Mouse (Mus musculus) kidney, postnatal 36 days (tissue): ENCODE data around the gene Suclg2.

Experiments used
- DNase-seq, 2 experiments: peaks; one replicate each; pipeline ENCODE4 v3.0.0; 2021 to 2022; ENCODE audit warnings: mixed read lengths in 2 of 2

The Suclg2 gene

DNA sequence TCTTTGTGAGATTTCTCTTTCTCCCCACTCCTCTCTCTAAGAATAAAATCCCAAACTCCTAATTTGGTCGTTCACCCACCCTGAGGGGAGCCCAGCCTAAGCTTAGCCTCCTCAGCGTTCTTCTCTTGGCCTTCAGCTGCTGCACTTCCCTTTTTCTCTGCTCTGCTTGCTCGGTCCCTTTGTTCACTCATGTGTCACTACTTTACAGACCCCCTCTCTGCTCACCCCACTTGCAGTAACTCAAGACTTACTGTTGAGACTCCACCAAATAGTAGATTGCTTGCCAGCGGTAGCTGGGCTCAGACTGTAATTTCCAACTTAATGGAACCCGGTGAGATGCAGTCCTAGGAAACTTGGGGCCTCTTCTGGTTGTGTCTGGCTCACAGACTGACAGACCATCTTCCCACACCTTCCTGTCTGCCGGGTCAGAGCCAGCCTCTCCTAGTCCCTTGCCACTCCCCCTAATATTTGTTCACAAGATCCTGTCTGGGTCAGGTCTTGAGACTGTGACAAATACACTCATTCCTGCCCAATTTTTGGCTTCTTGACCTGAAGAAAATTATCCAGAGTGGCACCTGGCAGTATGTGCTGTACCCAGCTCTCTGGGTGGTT is 166.2 kb downstream of the Suclg2 start:
- no peak for DNase-seq

DNA sequence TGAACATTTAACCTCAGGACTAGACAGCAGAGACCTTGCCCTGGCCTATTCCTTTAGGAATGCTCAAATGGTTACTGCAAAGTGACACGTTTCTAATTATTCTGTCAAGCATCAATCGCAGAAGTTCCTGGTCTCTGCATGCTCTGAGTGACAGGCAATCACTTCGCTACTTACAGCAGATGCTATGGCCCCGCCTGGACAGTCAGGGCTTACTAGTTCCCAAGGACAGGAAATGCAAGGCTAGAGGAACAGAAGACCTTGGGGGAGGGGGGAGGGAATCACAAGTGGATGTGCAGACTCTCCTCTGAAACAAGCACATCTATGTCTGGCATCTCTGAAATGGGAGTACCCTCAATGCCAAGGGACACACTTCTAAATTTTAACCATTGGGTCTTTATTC is 167.6 kb downstream of the Suclg2 start:
- no peak for DNase-seq

DNA sequence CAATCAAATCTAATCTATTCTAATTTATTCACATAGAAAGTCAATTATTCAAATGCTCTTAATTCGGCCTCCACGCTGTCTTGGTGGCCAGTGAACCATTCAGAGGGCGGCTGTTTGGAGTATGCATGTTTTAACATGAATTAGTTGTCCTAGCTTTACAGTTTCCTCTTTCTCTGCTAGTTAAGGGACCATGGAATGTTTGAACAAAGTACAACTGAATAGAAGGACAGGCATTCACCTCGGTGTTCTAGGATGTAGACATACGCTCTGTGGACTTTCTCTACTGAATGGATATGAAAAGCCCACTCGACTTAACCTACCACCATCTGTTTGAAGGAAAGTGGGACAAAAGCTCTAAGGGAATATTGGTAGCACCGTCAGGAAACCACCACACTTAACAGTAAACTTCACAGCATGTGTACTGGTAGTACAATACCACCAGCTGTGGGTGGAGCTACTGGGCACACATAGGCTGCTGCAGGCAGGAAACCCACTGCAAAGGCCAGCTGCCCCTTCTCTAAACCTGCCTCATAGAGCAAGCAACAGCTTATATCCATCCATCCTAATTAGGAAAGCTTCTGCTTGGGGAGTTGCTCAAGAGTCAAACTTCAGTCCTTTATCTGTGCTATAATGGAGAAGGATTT is 172.3 kb downstream of the Suclg2 start:
- DNase-seq = no peak

DNA sequence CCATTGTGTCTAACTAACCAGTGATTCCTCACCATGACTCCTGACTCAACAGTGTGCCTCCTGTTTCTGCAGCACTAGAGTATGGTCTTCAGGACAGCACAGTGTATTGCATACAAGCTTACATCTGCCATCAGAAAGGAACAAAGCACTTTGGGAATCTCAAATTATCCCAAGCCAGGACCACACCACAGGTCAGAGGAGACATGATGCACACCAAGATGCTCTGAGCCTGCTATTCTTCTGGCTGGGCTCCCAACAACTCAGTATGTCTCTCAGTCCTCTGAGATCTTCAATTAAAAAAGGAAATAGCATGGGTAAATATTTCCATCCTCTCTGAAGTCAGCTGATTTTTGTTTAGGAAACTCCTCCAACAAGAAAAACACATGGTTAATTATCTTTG is 172.9 kb downstream of the Suclg2 start:
- DNase-seq = no peak

DNA sequence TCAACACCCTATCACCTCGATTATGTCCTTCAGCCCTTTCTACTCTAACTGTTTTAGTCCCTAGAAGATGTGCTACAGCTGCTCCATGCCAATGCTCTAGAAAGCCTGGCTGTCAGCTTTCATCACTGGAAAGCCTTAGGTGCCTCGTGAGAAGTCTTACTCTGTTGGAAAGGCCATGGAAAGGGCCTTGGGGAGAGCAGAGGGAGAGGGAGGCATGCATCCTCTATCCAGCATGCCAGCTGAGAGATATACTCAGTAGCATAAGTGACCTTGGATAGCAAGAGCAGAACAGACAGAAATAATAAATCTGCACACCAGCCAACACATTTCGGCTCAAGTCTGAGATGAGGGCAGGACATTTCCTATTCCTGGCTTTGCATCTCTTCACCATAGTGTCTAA is 173.3 kb downstream of the Suclg2 start:
- DNase-seq = no peak

DNA sequence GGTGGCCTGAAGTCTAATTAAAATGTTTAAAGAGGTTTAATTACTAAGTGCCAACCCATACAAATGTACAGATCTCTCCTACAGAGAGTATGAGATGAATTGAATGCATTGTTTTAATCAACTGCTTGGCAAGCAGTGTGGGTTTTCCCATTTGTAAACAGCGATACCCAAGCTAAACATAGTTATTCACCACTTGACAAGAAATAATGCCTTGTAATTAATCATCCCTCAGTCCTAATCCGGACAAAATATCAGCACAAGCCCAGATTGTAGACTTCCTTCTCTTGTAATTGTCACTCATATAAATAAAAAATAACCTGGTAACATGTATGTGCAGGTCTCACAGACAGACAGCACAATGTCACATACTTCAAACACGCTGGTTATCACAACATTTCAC is 183.4 kb downstream of the Suclg2 start:
- no peak for DNase-seq

DNA sequence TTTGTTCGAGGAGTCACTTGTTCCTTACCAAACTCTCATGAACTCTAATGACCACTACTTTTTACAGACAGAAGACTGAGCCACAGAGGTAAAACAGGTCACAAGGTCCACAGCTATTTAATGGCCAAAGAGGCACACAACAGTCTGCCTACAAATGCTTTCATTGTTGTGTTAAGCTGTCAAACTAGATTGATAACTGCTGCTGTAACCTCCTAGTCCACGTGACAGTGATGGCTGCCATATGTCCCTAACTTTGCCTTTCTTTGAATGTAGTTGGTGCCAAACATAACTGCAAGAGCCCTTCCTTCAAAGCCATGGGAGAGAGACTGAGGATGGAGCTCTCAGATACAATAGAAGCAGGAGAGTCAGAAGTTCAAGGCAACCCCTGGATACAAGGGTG is 198.8 kb downstream of the Suclg2 start:
- no peak for DNase-seq

DNA sequence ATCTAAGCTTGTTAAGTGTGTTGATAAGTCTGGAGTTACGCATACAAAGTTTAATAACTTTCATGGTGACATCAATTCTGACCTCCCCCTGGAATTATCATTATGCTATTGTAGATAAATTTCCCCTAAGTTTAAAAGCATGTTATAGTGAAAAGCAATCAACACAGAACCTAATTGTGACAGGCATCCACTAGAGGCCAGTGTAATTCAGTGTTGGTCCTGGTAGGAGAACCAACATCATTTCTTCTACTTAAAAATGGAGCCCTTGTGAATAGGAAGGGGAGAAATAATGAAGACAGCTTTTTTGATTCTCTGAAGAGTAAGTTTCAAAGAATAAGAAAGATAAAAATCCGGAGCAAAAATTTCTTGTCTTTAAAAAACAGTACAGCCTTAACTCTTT is 200.2 kb downstream of the Suclg2 start:
- DNase-seq = no peak

DNA sequence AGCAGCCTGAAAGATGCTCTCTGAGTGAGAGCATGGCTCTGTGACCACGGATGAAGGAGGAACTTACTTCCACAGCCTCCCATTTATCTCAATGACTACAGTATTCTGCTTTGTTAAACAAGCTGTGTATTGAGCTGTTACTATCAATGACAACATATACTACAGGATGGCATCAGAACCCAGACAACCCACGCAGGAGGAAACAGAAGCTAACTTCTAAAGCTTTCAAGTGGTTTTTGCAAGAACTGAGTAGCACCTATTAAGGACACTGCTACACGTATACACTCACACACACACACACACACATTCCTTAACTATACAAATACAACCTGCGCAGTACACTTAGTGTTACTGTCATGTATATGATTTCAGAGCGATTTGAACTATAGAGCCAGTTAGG is 202.9 kb downstream of the Suclg2 start:
- no peak for DNase-seq

DNA sequence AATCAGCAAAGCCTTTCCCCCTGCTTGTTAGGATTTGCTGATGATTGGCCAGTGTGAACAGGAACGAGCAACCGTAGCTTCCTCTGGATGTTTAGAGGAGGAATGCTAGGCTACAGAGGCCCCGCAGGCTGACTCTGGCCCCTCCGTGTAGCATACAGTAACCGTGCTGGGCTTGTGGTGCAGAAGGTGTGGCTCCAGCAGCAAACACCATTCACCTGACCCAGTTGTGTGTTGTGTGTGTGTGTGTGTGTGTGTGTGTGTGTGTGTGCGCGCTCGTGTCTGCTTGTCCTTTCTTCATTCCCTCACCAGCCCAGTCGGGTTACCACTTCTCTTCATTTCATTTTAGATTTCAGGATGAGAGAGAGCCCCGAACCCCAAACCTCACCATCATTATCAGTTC is 203.9 kb downstream of the Suclg2 start:
- DNase-seq = no peak

DNA sequence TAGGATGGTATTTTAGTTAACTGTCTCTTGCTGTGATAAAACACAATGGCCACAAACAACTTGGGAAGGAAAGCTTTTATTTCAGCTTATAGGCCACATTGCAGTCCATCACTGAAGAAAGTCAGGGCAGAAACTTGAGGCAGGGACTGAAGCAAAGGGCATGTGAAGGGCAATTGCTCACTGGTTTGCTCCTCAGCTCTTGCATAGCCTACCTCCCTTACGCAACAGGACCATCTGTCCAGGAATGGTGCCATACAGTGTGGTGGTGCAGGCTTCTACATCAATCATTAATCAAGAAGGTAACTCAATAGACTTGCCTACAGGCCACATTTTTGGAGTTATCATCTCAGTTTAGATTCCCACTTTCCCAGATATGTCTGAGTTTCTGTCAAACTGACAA is 206.9 kb downstream of the Suclg2 start:
- DNase-seq = no peak

DNA sequence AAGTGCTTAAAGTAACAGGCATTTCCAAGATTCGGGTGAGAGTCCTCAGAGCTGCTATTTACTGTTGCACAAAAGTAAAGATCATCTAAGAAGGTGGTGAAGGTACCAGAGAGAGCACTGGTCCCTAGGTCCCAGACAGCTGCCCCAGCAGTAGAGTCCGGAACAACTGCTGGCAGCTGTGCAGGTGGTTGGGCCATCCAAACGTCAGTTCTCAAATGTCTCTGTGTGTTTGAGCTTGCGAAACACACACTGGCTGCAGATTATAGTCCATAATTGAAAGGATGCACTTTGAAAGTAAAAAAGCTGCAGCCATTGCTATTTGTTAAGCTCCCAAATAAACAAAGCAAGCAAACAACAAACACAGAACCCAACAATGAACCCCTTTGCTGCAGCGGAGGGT is 217.8 kb downstream of the Suclg2 start:
- DNase-seq = no peak

DNA sequence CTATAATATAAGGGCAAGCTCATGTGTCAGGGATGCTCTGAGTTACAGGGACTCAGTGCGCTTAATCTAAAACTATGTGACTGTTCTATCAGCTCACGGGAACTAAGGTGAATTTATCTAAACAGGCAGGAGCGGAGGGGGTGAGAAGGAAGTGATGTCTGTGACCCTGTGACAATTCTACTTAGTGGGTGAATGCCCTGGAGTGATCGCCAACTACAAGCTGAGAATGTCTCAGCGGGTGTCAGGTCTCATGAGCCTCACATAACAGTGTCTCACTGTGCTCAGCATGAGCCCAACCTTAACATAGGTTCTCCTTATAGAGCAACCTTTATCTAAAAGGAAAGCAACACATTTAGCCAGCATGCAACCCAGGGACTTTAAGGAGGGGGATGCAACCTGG is 219.0 kb downstream of the Suclg2 start:
- no peak for DNase-seq

DNA sequence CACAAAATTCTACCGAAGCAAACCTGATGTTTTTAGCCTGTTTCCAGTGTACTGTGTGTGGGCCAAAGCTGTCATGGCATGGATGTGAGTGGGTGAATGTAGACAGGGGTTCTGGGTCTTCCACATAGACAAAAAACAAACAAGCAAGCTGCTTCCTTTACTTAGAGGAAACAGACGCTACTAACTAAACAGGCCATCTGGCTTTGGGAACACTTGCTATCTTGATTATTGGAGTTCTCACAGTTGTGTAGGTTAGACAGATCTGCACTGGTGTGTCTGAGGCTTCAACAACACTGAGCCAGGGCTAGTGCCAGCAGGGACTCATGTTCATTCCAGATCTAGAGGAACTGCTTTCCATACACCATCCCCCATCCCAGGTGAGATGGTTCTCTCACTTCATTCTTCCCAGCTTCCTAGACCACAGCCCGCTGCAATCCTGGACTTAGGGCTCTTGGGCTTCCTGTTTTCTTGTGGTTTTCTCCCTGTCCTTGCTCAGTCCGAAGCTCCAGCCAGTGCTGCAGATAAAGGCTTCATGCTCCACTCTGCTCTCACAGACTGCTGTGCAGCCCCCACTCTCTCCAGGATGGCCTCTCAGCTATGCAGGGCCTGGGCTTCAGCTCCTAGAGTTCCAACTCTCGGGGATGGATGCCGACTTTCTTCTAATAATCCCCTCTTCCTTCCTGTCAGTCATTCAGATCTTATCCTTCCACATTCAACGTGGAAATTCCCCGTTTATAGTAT is 226.2 kb downstream of the Suclg2 start:
- no peak for DNase-seq

DNA sequence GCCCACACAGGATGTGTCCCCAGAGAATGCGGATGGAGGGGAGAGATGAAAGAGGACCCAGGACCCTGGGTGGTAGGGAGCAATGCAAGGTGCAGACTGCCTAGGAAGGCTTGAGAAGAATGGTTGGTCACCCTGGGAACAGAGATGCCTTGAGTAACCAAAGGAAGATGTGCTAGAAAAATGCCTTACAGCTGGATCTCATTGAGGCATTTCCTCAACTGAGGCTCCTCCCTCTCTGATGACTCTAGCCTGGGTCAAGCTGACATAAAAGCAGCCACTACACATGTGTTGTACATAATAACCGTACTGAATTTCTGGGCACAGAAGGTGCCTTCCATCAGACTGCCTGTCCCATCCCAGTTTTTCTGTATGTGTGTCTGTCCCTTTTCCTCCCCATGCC is 227.6 kb downstream of the Suclg2 start:
- DNase-seq = no peak

DNA sequence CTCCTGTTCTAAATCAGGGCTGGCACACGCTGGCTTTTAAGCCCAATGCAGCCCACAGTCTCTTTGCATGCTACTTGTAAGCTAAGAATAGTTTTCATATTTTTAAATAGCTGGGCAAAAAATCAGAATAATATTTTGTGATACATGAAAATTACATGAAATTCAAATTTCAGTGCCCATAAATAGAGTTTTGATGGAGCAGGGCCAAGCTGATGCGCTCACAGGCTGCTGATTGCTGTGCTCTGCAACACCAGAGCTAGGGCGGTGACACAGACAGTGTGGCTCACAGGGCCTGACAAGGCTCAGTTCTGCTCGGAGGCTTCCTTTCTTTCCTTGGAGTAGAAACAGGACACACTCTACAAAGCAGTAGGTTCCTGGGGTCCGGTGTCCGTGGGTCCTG is 232.8 kb downstream of the Suclg2 start:
- no peak for DNase-seq

DNA sequence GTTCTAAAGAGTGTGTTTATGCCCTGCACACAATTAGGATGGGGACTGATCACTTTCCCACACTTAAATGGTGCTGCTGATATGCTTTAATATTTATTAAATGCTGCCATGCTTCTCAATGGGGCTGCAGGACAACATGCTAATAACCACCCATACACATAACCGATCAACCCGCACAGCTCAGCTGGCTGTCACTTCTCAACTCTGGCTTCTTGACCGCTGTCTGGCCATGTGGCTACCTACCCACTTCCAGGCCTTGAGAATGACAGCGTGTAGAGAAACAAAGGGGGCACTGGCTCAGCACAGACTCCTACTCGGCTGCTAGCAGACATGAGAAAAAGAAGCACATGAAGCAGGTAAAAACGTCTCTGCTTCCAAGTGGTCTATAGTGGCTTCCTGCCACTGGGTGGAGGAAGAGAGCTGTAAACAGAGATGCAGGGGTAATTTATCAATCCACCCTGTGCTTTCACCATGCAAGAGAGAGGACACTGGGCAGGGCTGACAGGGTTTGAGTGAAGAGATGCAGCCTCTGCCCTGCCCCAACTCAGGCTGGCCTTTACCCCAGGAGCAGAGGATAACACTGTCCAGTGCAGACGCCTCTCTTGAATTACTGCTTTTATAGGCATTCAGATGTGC is 234.3 kb downstream of the Suclg2 start:
- DNase-seq = peak; percentile 32 to 59

DNA sequence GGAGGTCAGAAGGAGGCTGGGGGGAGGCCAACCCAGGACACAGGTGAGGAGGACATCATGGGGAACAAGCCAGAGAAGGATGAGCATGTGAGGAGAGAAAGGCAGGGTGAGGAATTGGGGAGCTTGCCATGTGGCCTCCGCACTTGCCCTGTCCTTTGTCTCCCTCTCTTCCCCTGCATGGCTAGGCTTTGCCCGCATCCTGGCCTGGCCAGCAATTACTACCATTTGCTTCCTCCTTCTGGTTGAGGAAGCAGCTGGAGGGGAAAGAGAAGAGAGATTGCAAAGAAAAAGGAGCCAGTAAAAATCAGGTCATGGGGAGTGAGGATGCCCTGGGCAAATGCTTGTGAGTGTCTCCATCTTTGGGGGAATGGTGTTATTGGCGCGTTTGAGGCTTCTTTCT is 234.9 kb downstream of the Suclg2 start:
- DNase-seq = no peak

DNA sequence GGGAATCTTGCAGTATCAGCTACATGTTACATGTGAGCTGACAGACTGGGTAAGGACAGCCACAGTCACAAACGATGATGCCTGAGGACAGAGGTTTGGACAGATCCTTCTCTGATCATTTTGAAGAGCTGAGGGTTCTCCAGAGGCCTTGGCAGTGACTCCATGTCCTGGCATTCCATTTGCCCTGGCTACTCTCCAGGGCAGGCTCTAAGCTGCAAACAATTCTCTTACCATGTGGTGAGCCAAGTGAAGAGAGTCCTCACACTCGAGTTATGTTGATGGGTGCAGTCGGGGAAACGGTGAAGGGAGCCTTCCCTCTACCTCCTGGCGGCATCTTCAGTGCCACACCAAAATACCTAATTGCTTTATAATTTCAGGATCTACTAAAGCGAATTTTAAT is 235.5 kb downstream of the Suclg2 start:
- DNase-seq = peak; percentile 9 to 58

DNA sequence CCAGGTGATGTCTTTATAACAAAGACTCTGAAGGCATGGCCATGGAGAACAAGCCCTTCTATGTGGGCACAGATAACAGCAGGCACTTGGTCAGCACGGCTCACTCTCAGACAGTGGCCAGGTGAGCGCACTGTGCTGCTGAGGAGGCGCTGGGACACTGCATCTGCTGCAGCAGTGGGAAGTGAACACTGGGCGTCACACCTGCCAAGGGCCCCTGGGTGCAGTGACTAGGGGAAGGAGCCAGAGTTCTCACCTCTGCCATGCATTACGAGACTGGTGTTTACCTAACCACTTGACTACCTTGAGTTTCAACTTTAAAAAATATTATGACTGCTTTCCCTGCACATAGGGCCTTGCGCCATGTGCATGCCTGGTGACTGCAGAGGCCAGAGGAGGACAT is 238.8 kb downstream of the Suclg2 start:
- no peak for DNase-seq

DNA sequence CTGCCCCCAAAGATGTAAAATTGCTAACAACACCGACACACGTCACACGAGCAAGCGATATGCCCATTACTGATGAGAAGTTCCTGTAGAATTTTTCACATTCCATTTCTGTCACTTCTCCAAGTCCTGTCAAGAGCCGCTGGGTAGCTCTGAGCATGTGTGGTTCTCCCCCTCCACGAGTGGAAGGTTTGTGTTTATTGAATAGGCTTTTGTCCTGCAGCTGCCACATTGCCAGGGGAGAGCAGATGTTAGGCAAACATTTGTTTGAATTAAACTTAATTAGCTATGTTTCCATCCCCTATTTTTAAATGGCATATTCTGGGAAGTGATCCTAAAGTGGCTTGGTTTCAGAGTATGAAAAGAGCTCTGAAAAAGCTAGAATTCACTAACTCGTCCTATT is 249.1 kb downstream of the Suclg2 start:
- DNase-seq = no peak

DNA sequence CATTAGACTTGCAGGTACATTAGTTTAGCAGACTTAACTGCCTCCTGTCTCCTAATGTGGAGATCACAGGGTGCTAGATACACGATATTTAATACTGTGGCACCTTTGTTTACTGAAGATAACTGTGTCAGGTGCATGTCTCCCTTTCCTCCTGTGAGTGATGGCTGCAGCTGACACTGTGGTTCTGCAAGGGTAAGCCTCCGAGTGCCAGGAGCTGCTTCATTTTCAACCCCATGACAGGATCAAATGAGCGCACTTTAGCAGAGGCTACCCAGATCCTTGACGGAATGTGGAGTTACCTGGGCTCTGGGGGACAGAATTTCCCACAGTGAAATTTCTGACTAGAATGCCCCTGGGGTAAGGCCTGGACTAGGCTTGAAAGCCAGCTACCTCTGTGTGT is 253.3 kb downstream of the Suclg2 start:
- no peak for DNase-seq

DNA sequence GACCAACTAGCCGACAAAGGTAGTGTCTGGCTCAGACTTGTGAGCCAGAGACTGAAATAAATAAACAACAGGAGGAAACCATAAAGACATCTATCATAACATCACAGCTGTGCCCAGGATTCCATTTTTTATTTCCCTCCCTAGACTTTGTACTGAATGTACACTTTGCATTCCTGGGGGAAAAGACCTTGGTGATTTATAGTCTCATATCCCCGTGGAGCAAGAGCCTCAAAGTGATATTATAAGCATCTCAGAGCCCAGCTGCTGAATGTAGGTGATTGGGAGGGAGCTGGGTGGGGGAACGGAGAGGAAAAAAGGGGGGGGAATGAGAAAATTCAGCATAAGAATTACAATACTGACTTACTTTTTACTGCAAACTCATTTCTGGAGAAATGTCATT is 259.2 kb downstream of the Suclg2 start:
- DNase-seq = no peak

DNA sequence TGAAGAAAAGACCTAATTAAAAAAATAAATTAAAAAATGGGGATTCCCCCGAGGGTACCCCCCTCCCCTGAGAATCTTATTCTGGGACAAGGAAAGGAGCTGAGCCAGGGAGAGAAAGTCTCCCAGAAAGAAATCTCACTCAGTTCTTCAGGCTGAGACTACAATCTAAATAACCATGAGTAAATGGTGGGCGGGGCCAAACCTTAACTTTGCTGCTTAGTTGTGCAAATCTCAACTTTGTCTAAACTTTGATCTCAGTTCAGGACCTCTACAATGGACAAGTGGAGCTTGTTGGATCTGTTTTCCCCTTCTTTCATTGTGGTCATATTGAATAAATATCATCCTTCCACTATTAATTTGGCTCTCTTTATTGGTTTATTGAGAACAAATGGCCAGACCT is 272.4 kb downstream of the Suclg2 start:
- DNase-seq = no peak
